Mouse (Mus musculus) cerebral cortex, adult 2 months (tissue): ENCODE results near the gene Rab25.

Experiments used
- WGBS: fragments of 180-500 bp; shearing (Covaris S2); methylation state at CpG from one replicate; pipeline ENCODE4 v1.1.7; 2018; 5-methylcytosine and 5-hydroxymethylcytosine counted together

Rab25 gene

GRCm38 (mm10) chr3:88567892-88568291, 19.8 kb upstream of the Rab25 start:
- WGBS: 83% methylated on average over 6 of the region's 6 CpGs

GRCm38 (mm10) chr3:88566536-88567061, 18.5 kb upstream of the Rab25 start:
- 65% methylated on average over 4 of the region's 4 CpGs for WGBS

- 80% methylated on average over 3 of the region's 3 CpGs for WGBS
Observed at GRCm38 (mm10) chr3:88566116-88566515, 18.0 kb upstream of the Rab25 start.

GRCm38 (mm10) chr3:88563966-88564365, 15.9 kb upstream of the Rab25 start:
- 86% methylated on average over 7 of the region's 7 CpGs for WGBS

- 66% methylated on average over 4 of the region's 4 CpGs for WGBS
Observed at GRCm38 (mm10) chr3:88563442-88563841, 15.3 kb upstream of the Rab25 start.

GRCm38 (mm10) chr3:88561989-88562388, 13.9 kb upstream of the Rab25 start:
- 55% methylated on average over 4 of the region's 4 CpGs for WGBS

- 96% methylated on average over 9 of the region's 9 CpGs for WGBS
Observed at GRCm38 (mm10) chr3:88559596-88559995, 11.5 kb upstream of the Rab25 start.

GRCm38 (mm10) chr3:88556616-88557015, 8.5 kb upstream of the Rab25 start:
- 95% methylated on average over 8 of the region's 8 CpGs for WGBS

GRCm38 (mm10) chr3:88555731-88556130, 7.6 kb upstream of the Rab25 start:
- WGBS: 95% methylated on average over 6 of the region's 6 CpGs

GRCm38 (mm10) chr3:88555069-88555605, 7.0 kb upstream of the Rab25 start:
- 93% methylated on average over 5 of the region's 5 CpGs for WGBS

- WGBS: under 1% methylated on average over 39 of the region's 41 CpGs
Observed at GRCm38 (mm10) chr3:88553880-88554586, 5.9 kb upstream of the Rab25 start.

- under 1% methylated on average over 36 of the region's 37 CpGs for WGBS
Observed at GRCm38 (mm10) chr3:88553525-88553879, 5.4 kb upstream of the Rab25 start, which contains the start of gene Ubqln4. Ubqln4 (plus strand) TSS chr3:88553758.

- WGBS: under 1% methylated on average over 48 of the region's 48 CpGs
Observed at GRCm38 (mm10) chr3:88552676-88553524, 4.8 kb upstream of the Rab25 start, which contains the start of gene Lamtor2. Lamtor2 (minus strand) TSS chr3:88553074.

GRCm38 (mm10) chr3:88552082-88552645, 4.1 kb upstream of the Rab25 start:
- 16% methylated on average over 16 of the region's 16 CpGs for WGBS

GRCm38 (mm10) chr3:88551586-88551985, 3.5 kb upstream of the Rab25 start:
- WGBS: 79% methylated on average over 4 of the region's 4 CpGs

GRCm38 (mm10) chr3:88546674-88547418, 1.3 kb downstream of the Rab25 start:
- WGBS: 80% methylated on average over 6 of the region's 6 CpGs

- 80% methylated on average over 20 of the region's 20 CpGs for WGBS
Observed at GRCm38 (mm10) chr3:88544955-88545591, 3.0 kb downstream of the Rab25 start.

- WGBS: 41% methylated on average over 5 of the region's 5 CpGs
Observed at GRCm38 (mm10) chr3:88544514-88544913, 3.6 kb downstream of the Rab25 start.

- 79% methylated on average over 5 of the region's 5 CpGs for WGBS
Observed at GRCm38 (mm10) chr3:88543651-88544410, 4.3 kb downstream of the Rab25 start.

GRCm38 (mm10) chr3:88543174-88543573, 4.9 kb downstream of the Rab25 start:
- 91% methylated on average over 8 of the region's 8 CpGs for WGBS
